Mouse (Mus musculus): ENCODE results near the gene Slc8a1. TPM values are rescaled to one million over a fixed set of nuclear protein-coding genes. Genes with fewer than 3 reads are reported as not detected.

Gene Slc8a1
- total RNA-seq, 1 experiment: 0.71 TPM

DNA sequence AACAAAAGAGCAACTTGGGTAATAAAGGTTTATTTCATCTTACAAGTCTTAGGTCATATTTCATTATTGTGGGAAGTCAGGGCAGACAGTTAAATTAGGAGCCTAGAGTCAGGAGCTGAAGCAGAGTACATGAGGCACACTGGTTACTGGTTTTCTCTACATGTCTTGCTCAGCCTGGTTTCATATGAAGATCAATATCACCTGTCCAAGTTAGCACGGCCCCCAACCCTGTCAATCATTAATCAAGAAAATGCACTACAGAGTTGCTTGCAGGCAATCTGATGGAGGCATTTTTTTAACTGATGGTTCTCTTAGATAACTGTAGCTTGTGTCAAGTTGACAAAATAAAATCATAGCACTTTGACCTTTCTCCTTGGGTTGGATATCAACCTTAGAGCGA lies 2.6 kb downstream of the Slc8a1 start:
- H3K27ac ChIP-seq (ENCODE audit: insufficient read depth, low read depth, low read length, poor library complexity, severe bottlenecking): no peak overlapping the region
- no peak for DNase-seq (ENCODE audit: low read depth, low spot score)
- H3K9ac ChIP-seq (ENCODE audit: insufficient read depth, low read depth, low read length, poor library complexity, severe bottlenecking): no peak overlapping the region
- H3K4me1 ChIP-seq (ENCODE audit: control insufficient read depth in 2 of 2, insufficient read depth in 2 of 2, low read length in 2 of 2, poor library complexity in 1 of 2): no peaks in the 10 kb centered on the region
- H3K9me3 ChIP-seq (ENCODE audit: control insufficient read depth, insufficient read depth, low read depth, low read length): no peaks in the 10 kb centered on the region
- H3K36me3 ChIP-seq (ENCODE audit: control insufficient read depth, insufficient read depth, low read length, poor library complexity, severe bottlenecking): no peaks in the 10 kb centered on the region
- in situ Hi-C loops (cut with MboI; ENCODE audit: low sequenced_read_pairs in 2 of 2, unreplicated experiment in 2 of 2): no loop called here
- TF ChIP-seq CHD2 (IDR thresholded peaks at IDR 0.05; ENCODE audit: low read depth, low read length) (no peak), MAFK (IDR thresholded peaks at IDR 0.05; ENCODE audit: insufficient read depth, low read depth, low read length) (no peak), ZNF384 (IDR thresholded peaks at IDR 0.05; ENCODE audit: low read depth, low read length) (no peak), ZC3H11A (IDR thresholded peaks at IDR 0.05; ENCODE audit: borderline replicate concordance, low read depth, low read length) (no peak), HCFC1 (IDR thresholded peaks at IDR 0.05; ENCODE audit: borderline replicate concordance, insufficient read depth, low read length) (no peak)
- no peak overlapping the region for H3K4me3 ChIP-seq (ENCODE audit: insufficient read depth in 1 of 2, low read depth in 1 of 2, low read length in 2 of 2, poor library complexity in 1 of 2, severe bottlenecking in 1 of 2)

DNA sequence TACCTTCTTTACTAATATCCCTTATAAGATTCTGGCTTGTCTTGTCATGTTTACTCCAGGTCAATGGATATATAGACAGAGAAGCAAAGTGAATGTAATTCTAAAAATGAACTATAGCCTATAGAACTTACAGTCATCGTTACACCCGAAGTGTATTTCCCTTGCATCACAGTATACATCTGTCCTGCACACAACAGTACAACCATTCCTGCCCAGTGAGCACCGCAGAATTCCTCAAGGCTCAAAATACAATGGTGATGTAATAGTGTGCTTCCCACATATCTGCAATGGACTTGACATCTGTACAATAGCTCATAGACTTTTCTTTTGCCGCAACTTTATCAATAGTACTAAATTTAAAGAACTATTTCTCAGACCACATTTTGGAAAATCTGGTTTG lies 8.3 kb downstream of the Slc8a1 start:
- Histone ChIP-seq H3K4me3 (ENCODE audit: insufficient read depth in 1 of 2, low read depth in 1 of 2, low read length in 2 of 2, poor library complexity in 1 of 2, severe bottlenecking in 1 of 2) (no peak overlapping the region), H3K9me3 (ENCODE audit: control insufficient read depth, insufficient read depth, low read depth, low read length) (no peaks in the 10 kb centered on the region), H3K36me3 (ENCODE audit: control insufficient read depth, insufficient read depth, low read length, poor library complexity, severe bottlenecking) (no peaks in the 10 kb centered on the region), H3K4me1 (ENCODE audit: control insufficient read depth in 2 of 2, insufficient read depth in 2 of 2, low read length in 2 of 2, poor library complexity in 1 of 2) (no peaks in the 10 kb centered on the region), H3K9ac (ENCODE audit: insufficient read depth, low read depth, low read length, poor library complexity, severe bottlenecking) (no peak overlapping the region), H3K27ac (ENCODE audit: insufficient read depth, low read depth, low read length, poor library complexity, severe bottlenecking) (no peak overlapping the region)
- DNase-seq (ENCODE audit: low read depth, low spot score): no peak
- TF ChIP-seq ZC3H11A (IDR thresholded peaks at IDR 0.05; ENCODE audit: borderline replicate concordance, low read depth, low read length) (no peak), MAFK (IDR thresholded peaks at IDR 0.05; ENCODE audit: insufficient read depth, low read depth, low read length) (no peak), CHD2 (IDR thresholded peaks at IDR 0.05; ENCODE audit: low read depth, low read length) (no peak), ZNF384 (IDR thresholded peaks at IDR 0.05; ENCODE audit: low read depth, low read length) (no peak), HCFC1 (IDR thresholded peaks at IDR 0.05; ENCODE audit: borderline replicate concordance, insufficient read depth, low read length) (no peak)
- in situ Hi-C loops (cut with MboI; ENCODE audit: low sequenced_read_pairs in 2 of 2, unreplicated experiment in 2 of 2): no loop called here

DNA sequence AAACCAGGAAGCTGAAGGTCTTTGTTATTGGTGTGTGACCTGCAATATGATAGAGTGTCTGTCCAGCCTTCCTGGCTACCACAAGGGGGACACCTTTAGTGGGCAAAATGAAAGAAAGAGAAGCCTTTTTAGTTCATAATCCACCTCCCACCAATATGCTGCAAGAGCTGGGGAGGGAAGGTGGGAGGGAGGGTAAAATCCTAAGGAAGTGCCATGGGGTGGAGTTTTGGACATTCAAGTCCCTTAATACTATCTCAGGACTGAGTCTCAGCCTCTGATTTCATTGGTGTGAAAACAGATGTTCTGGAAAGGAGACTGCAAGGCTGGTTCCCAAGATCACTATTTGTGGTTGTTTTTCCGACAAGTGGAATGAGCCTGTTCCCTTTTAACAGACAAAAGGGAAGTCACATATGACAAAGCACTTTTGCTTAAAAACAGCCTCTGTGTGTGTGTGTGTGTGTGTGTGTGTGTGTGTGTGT lies 25.9 kb downstream of the Slc8a1 start:
- no peak for DNase-seq (ENCODE audit: low read depth, low spot score)
- no peaks in the 10 kb centered on the region for H3K4me1 ChIP-seq (ENCODE audit: control insufficient read depth in 2 of 2, insufficient read depth in 2 of 2, low read length in 2 of 2, poor library complexity in 1 of 2)
- no peaks in the 10 kb centered on the region for H3K36me3 ChIP-seq (ENCODE audit: control insufficient read depth, insufficient read depth, low read length, poor library complexity, severe bottlenecking)
- H3K4me3 ChIP-seq (ENCODE audit: insufficient read depth in 1 of 2, low read depth in 1 of 2, low read length in 2 of 2, poor library complexity in 1 of 2, severe bottlenecking in 1 of 2): no peak overlapping the region
- in situ Hi-C loops (cut with MboI; ENCODE audit: low sequenced_read_pairs in 2 of 2, unreplicated experiment in 2 of 2): no loop called here
- TF ChIP-seq CHD2 (IDR thresholded peaks at IDR 0.05; ENCODE audit: low read depth, low read length) (no peak), HCFC1 (IDR thresholded peaks at IDR 0.05; ENCODE audit: borderline replicate concordance, insufficient read depth, low read length) (no peak), ZC3H11A (IDR thresholded peaks at IDR 0.05; ENCODE audit: borderline replicate concordance, low read depth, low read length) (no peak), ZNF384 (IDR thresholded peaks at IDR 0.05; ENCODE audit: low read depth, low read length) (no peak), MAFK (IDR thresholded peaks at IDR 0.05; ENCODE audit: insufficient read depth, low read depth, low read length) (no peak)
- H3K9ac ChIP-seq (ENCODE audit: insufficient read depth, low read depth, low read length, poor library complexity, severe bottlenecking): no peak overlapping the region
- H3K9me3 ChIP-seq (ENCODE audit: control insufficient read depth, insufficient read depth, low read depth, low read length): no peaks in the 10 kb centered on the region
- H3K27ac ChIP-seq (ENCODE audit: insufficient read depth, low read depth, low read length, poor library complexity, severe bottlenecking): no peak overlapping the region

- no peak for TF ChIP-seq HCFC1 (IDR thresholded peaks at IDR 0.05; ENCODE audit: borderline replicate concordance, insufficient read depth, low read length)
- no peak for TF ChIP-seq ZC3H11A (IDR thresholded peaks at IDR 0.05; ENCODE audit: borderline replicate concordance, low read depth, low read length)
- TF ChIP-seq CHD2 (IDR thresholded peaks at IDR 0.05; ENCODE audit: low read depth, low read length): no peak
- no peak for TF ChIP-seq ZNF384 (IDR thresholded peaks at IDR 0.05; ENCODE audit: low read depth, low read length)
- no peak for TF ChIP-seq MAFK (IDR thresholded peaks at IDR 0.05; ENCODE audit: insufficient read depth, low read depth, low read length)
- in situ Hi-C loops (cut with MboI; ENCODE audit: low sequenced_read_pairs in 2 of 2, unreplicated experiment in 2 of 2): no loop called here
- DNase-seq (ENCODE audit: low read depth, low spot score): no peak
- peaks cover 0 to 2% of the 10 kb centered on the region in 2 experiments; a peak in 1 of 4 replicates for H3K4me1 ChIP-seq (ENCODE audit: control insufficient read depth in 2 of 2, insufficient read depth in 2 of 2, low read length in 2 of 2, poor library complexity in 1 of 2)
- no peak overlapping the region for H3K4me3 ChIP-seq (ENCODE audit: insufficient read depth in 1 of 2, low read depth in 1 of 2, low read length in 2 of 2, poor library complexity in 1 of 2, severe bottlenecking in 1 of 2)
- no peak overlapping the region for H3K9ac ChIP-seq (ENCODE audit: insufficient read depth, low read depth, low read length, poor library complexity, severe bottlenecking)
- no peaks in the 10 kb centered on the region for H3K9me3 ChIP-seq (ENCODE audit: control insufficient read depth, insufficient read depth, low read depth, low read length)
- no peaks in the 10 kb centered on the region for H3K36me3 ChIP-seq (ENCODE audit: control insufficient read depth, insufficient read depth, low read length, poor library complexity, severe bottlenecking)
- no peak overlapping the region for H3K27ac ChIP-seq (ENCODE audit: insufficient read depth, low read depth, low read length, poor library complexity, severe bottlenecking)
Observed at GRCm38 (mm10) chr17:81704761-81705160, 33.4 kb downstream of the Slc8a1 start.

DNA sequence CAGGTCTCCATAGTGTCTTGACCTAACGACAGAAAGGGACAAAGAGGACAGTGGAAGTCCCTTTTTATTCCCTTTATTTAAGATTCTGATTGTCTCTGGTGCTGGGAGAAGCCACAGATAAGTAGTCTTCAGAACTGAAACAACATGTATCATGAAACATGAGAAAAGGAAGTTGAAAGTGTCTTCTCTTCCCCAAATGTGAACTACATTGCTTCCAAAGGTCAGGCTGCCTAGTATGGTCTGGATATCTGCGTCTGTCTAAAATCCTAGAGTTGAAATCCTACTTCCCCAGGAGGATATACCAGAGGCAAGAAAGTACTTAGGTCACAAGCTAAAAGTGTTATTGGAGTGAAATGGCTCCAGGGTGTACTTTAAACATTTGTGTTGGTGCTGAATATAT lies 34.9 kb downstream of the Slc8a1 start:
- H3K36me3 ChIP-seq (ENCODE audit: control insufficient read depth, insufficient read depth, low read length, poor library complexity, severe bottlenecking): no peaks in the 10 kb centered on the region
- H3K4me3 ChIP-seq (ENCODE audit: insufficient read depth in 1 of 2, low read depth in 1 of 2, low read length in 2 of 2, poor library complexity in 1 of 2, severe bottlenecking in 1 of 2): no peak overlapping the region
- H3K9me3 ChIP-seq (ENCODE audit: control insufficient read depth, insufficient read depth, low read depth, low read length): no peaks in the 10 kb centered on the region
- peaks cover 0 to 2% of the 10 kb centered on the region in 2 experiments; a peak in 1 of 4 replicates for H3K4me1 ChIP-seq (ENCODE audit: control insufficient read depth in 2 of 2, insufficient read depth in 2 of 2, low read length in 2 of 2, poor library complexity in 1 of 2)
- no peak overlapping the region for H3K27ac ChIP-seq (ENCODE audit: insufficient read depth, low read depth, low read length, poor library complexity, severe bottlenecking)
- in situ Hi-C loops (cut with MboI; ENCODE audit: low sequenced_read_pairs in 2 of 2, unreplicated experiment in 2 of 2): no loop called here
- no peak overlapping the region for H3K9ac ChIP-seq (ENCODE audit: insufficient read depth, low read depth, low read length, poor library complexity, severe bottlenecking)
- DNase-seq (ENCODE audit: low read depth, low spot score): no peak
- TF ChIP-seq ZNF384 (IDR thresholded peaks at IDR 0.05; ENCODE audit: low read depth, low read length) (no peak), MAFK (IDR thresholded peaks at IDR 0.05; ENCODE audit: insufficient read depth, low read depth, low read length) (no peak), HCFC1 (IDR thresholded peaks at IDR 0.05; ENCODE audit: borderline replicate concordance, insufficient read depth, low read length) (no peak), ZC3H11A (IDR thresholded peaks at IDR 0.05; ENCODE audit: borderline replicate concordance, low read depth, low read length) (no peak), CHD2 (IDR thresholded peaks at IDR 0.05; ENCODE audit: low read depth, low read length) (no peak)

Measured in ES-E14 (cell line).